Mouse (Mus musculus) mouse trophoblast stem cell (cell line): ENCODE results near the gene Otud3.

Experiments
- in situ Hi-C, 2 experiments: fragments of 300-500 bp; cut with MseI, MboI; formaldehyde crosslinking; loops; 2 replicates in 1 of 2; 3 replicates in 1 of 2; pipeline ENCODE4 v1.15.1; 2025

Gene Otud3

GRCm38 (mm10) chr4:138852961-138853360, 60.8 kb downstream of the Otud3 start:
- in situ Hi-C loops, result loop anchor here in 1 of 2 experiments (5.0 kb wide), 1 partner anchor 406 kb away; no protein-coding TSS in a partner anchor

GRCm38 (mm10) chr4:138851463-138851862, 62.3 kb downstream of the Otud3 start:
- in situ Hi-C loops, result loop anchor here in 1 of 2 experiments (5.0 kb wide), 1 partner anchor 404 kb away; no protein-coding TSS in a partner anchor
